Mouse (Mus musculus): ENCODE measurements around the gene Mdfi. TPM values are rescaled to one million over a fixed set of nuclear protein-coding genes. Genes with fewer than 3 reads are reported as not detected.
A peak's percentile ranks its signal among the peaks of the same experiment; 100 is the strongest.

Mdfi gene
- total and polyA plus RNA-seq, 2 experiments from 2014 or later, result 1.6 to 21.4 TPM

DNA sequence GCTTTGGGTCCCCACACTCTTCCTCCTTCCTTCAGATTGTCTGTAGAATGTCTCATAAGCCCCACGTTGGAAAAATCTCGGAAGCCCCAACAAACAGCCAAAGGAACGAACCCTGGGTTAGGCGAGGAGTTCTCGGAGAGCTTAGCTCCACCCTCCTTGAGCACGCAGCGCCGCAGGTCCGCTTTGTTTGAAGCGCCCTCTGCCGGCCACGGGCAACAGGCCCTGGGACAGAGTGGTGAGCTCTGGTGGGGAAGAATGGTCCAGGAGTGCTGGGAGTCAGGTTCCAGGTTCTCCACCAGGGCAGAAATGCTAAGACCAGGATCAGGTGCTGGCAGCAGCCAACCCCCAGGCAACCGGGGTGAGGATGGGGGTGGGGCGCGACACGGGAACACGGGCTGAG lies 30.0 kb upstream of the Mdfi start:
- no peak overlapping the region for H3K27ac ChIP-seq (ENCODE audit: low read depth, low read length)

DNA sequence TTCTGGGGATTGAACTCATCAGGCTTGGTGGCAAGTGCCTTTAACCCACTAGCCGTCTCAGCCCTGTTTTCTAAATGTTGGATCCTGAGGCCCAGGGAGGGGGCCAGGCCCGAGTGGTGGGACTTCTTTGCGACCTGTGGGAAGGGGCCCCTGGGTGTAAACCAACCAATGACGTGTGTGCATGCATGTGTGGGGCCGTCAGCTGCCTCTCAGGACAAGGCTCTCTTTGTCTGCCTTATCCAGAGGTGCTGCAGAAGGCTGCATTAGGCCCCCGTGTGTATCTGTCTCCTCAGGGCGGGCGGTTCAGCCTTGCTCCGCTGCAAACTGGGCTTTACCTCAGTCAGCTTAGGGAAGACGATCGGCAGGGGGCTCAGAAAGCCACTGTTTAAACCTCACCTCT lies 28.9 kb upstream of the Mdfi start:
- ATAC-seq (ENCODE audit: low FRiP score), result no peak
- Histone ChIP-seq H3K4me3 (ENCODE audit: low read depth, low read length) (no peak overlapping the region), H3K36me3 (ENCODE audit: insufficient read depth, low read length) (peaks cover 5% of the 10 kb centered on the region), H3K27me3 (ENCODE audit: insufficient read depth, low read length) (no peaks in the 10 kb centered on the region), H3K27ac (ENCODE audit: low read depth, low read length) (no peak overlapping the region), H3K9ac (replicated peaks; ENCODE audit: low read length, poor library complexity, severe bottlenecking) (no peak overlapping the region), H3K9me3 (ENCODE audit: low read length) (no peaks in the 10 kb centered on the region), H3K4me1 (ENCODE audit: insufficient read depth, low read length) (no peaks in the 10 kb centered on the region), H3K4me2 (ENCODE audit: low read depth, low read length, poor library complexity, severe bottlenecking) (no peak overlapping the region)
- DNase-seq (ENCODE audit: low spot score), result no peak
- WGBS, result 17% methylated on average over 11 of the region's 11 CpGs
- TF ChIP-seq CTCF (IDR thresholded peaks at IDR 0.05), result no peak

More for the DNA sequence above, 30.0 kb upstream of the Mdfi start:
- Histone ChIP-seq H3K36me3 (ENCODE audit: insufficient read depth, low read length) (peaks cover 8% of the 10 kb centered on the region), H3K4me3 (ENCODE audit: low read depth, low read length) (no peak overlapping the region), H3K4me1 (ENCODE audit: insufficient read depth, low read length) (no peaks in the 10 kb centered on the region), H3K9me3 (ENCODE audit: low read length) (no peaks in the 10 kb centered on the region), H3K4me2 (ENCODE audit: low read depth, low read length, poor library complexity, severe bottlenecking) (peak overlapping the region; percentile 38; the same call in 1 of the 2 replicates), H3K9ac (replicated peaks; ENCODE audit: low read length, poor library complexity, severe bottlenecking) (no peak overlapping the region), H3K27me3 (ENCODE audit: insufficient read depth, low read length) (no peaks in the 10 kb centered on the region)
- TF ChIP-seq CTCF (IDR thresholded peaks at IDR 0.05), result peak; percentile 92
- WGBS, result 4% methylated on average over 17 of the region's 17 CpGs
- DNase-seq (ENCODE audit: low spot score), result peak; percentile 78
- peak; percentile 77 for ATAC-seq (ENCODE audit: low FRiP score)

DNA sequence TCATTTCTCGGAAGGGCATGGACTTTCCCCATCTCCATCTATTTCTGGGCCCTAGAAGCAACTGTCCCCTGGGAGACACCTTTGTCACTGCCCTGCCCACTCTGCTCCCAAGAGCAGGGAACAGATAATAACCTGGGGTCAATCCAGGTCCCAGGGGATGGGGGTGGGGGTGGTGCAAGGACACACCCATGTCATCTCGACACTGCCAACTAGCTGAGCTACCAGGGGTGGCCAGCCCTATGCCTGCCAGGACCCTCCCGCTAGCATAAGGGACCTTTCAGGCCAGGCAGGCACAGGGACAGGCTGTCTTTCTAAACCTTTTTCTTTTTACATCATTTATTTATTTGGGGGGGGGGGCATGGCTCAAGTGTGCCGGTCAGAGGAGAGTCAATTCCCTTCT lies 28.5 kb upstream of the Mdfi start:
- no peak overlapping the region for H3K4me2 ChIP-seq (ENCODE audit: low read depth, low read length, poor library complexity, severe bottlenecking)
- no peak overlapping the region for H3K27ac ChIP-seq (ENCODE audit: low read depth, low read length)
- no peak for TF ChIP-seq CTCF (IDR thresholded peaks at IDR 0.05)
- 61% methylated on average over 4 of the region's 4 CpGs for WGBS
- H3K9ac ChIP-seq (replicated peaks; ENCODE audit: low read length, poor library complexity, severe bottlenecking), result no peak overlapping the region
- no peaks in the 10 kb centered on the region for H3K4me1 ChIP-seq (ENCODE audit: insufficient read depth, low read length)
- H3K36me3 ChIP-seq (ENCODE audit: insufficient read depth, low read length), result peaks cover under 1% of the 10 kb centered on the region; the same call in 1 of the 2 replicates
- H3K4me3 ChIP-seq (ENCODE audit: low read depth, low read length), result no peak overlapping the region
- no peaks in the 10 kb centered on the region for H3K9me3 ChIP-seq (ENCODE audit: low read length)
- ATAC-seq (ENCODE audit: low FRiP score) (no peak), DNase-seq (ENCODE audit: low spot score) (no peak)
- no peaks in the 10 kb centered on the region for H3K27me3 ChIP-seq (ENCODE audit: insufficient read depth, low read length)

DNA sequence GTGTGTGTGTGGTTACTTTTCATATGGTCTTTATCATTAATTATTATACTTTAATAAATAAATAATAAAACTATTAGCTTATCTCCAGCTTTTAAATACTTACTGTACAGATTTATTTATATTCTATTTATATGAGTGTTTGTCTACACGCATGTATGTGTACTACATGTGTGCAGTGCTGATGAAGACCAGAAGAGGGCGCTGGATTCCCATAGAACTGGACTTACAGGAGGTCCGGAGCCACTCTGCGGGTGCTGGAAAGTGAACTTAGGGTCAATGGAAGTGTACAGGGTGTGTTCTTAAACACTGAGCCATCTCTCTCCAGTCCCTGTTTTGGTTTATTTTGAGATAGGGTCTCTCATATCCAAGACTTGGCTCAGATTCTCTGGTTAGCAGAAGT lies 21.1 kb upstream of the Mdfi start:
- TF ChIP-seq CTCF (IDR thresholded peaks at IDR 0.05), result peak; percentile 22; the same call in 1 of the 2 replicates
- Histone ChIP-seq H3K4me1 (ENCODE audit: insufficient read depth, low read length) (no peaks in the 10 kb centered on the region), H3K4me3 (ENCODE audit: low read depth, low read length) (no peak overlapping the region), H3K9me3 (ENCODE audit: low read length) (no peaks in the 10 kb centered on the region), H3K36me3 (ENCODE audit: insufficient read depth, low read length) (no peaks in the 10 kb centered on the region), H3K9ac (replicated peaks; ENCODE audit: low read length, poor library complexity, severe bottlenecking) (no peak overlapping the region), H3K27ac (ENCODE audit: low read depth, low read length) (no peak overlapping the region), H3K4me2 (ENCODE audit: low read depth, low read length, poor library complexity, severe bottlenecking) (no peak overlapping the region), H3K27me3 (ENCODE audit: insufficient read depth, low read length) (no peaks in the 10 kb centered on the region)
- ATAC-seq (ENCODE audit: low FRiP score) (no peak), DNase-seq (ENCODE audit: low spot score) (no peak)
- 77% methylated on average over 4 of the region's 4 CpGs for WGBS

GRCm38 (mm10) chr17:47854908-47855307 lies 20.4 kb upstream of the Mdfi start:
- H3K36me3 ChIP-seq (ENCODE audit: insufficient read depth, low read length), result no peaks in the 10 kb centered on the region
- WGBS, result 72% methylated on average over 8 of the region's 8 CpGs
- H3K27me3 ChIP-seq (ENCODE audit: insufficient read depth, low read length), result no peaks in the 10 kb centered on the region
- H3K4me3 ChIP-seq (ENCODE audit: low read depth, low read length), result no peak overlapping the region
- DNase-seq (ENCODE audit: low spot score) (no peak), ATAC-seq (ENCODE audit: low FRiP score) (no peak)
- TF ChIP-seq CTCF (IDR thresholded peaks at IDR 0.05), result no peak
- no peak overlapping the region for H3K4me2 ChIP-seq (ENCODE audit: low read depth, low read length, poor library complexity, severe bottlenecking)
- no peak overlapping the region for H3K9ac ChIP-seq (replicated peaks; ENCODE audit: low read length, poor library complexity, severe bottlenecking)
- H3K4me1 ChIP-seq (ENCODE audit: insufficient read depth, low read length), result no peaks in the 10 kb centered on the region
- no peaks in the 10 kb centered on the region for H3K9me3 ChIP-seq (ENCODE audit: low read length)
- H3K27ac ChIP-seq (ENCODE audit: low read depth, low read length), result no peak overlapping the region

GRCm38 (mm10) chr17:47853760-47854159 lies 19.3 kb upstream of the Mdfi start:
- H3K9me3 ChIP-seq (ENCODE audit: low read length), result no peaks in the 10 kb centered on the region
- no peak overlapping the region for H3K4me2 ChIP-seq (ENCODE audit: low read depth, low read length, poor library complexity, severe bottlenecking)
- H3K4me3 ChIP-seq (ENCODE audit: low read depth, low read length), result no peak overlapping the region
- H3K9ac ChIP-seq (replicated peaks; ENCODE audit: low read length, poor library complexity, severe bottlenecking), result no peak overlapping the region
- no peaks in the 10 kb centered on the region for H3K4me1 ChIP-seq (ENCODE audit: insufficient read depth, low read length)
- 94% methylated on average over 4 of the region's 4 CpGs for WGBS
- ATAC-seq (ENCODE audit: low FRiP score) (no peak), DNase-seq (ENCODE audit: low spot score) (no peak)
- H3K36me3 ChIP-seq (ENCODE audit: insufficient read depth, low read length), result no peaks in the 10 kb centered on the region
- H3K27ac ChIP-seq (ENCODE audit: low read depth, low read length), result no peak overlapping the region
- no peak for TF ChIP-seq CTCF (IDR thresholded peaks at IDR 0.05)
- H3K27me3 ChIP-seq (ENCODE audit: insufficient read depth, low read length), result no peaks in the 10 kb centered on the region
